Mouse (Mus musculus): ENCODE measurements around the gene Psmb1. TPM values are rescaled to one million over a fixed set of nuclear protein-coding genes. Genes with fewer than 3 reads are reported as not detected.

Gene Psmb1
- polyA plus RNA-seq, 1 experiment = 92.3 TPM

- no peak for DNase-seq
- WGBS = 78% methylated on average over 3 of the region's 3 CpGs
- H3K4me3 ChIP-seq (replicated peaks; ENCODE audit: extremely low read depth, low read depth, low read length) = no peak overlapping the region
- TF ChIP-seq CTCF (IDR thresholded peaks at IDR 0.05; ENCODE audit: insufficient read depth, low read length) (no peak), POLR2A (IDR thresholded peaks at IDR 0.05; ENCODE audit: borderline replicate concordance, extremely low read depth, low read depth, low read length) (no peak)
- H3K4me1 ChIP-seq (ENCODE audit: control insufficient read depth, insufficient read depth, low read length) = no peaks in the 10 kb centered on the region
These were observed 54.1 kb downstream of the Psmb1 start for GRCm38 (mm10) chr17:15445421-15445820.

- no peak for TF ChIP-seq POLR2A (IDR thresholded peaks at IDR 0.05; ENCODE audit: borderline replicate concordance, extremely low read depth, low read depth, low read length)
- TF ChIP-seq CTCF (IDR thresholded peaks at IDR 0.05; ENCODE audit: insufficient read depth, low read length) = no peak
- DNase-seq = no peak
- Histone ChIP-seq H3K4me3 (replicated peaks; ENCODE audit: extremely low read depth, low read depth, low read length) (no peak overlapping the region), H3K4me1 (ENCODE audit: control insufficient read depth, insufficient read depth, low read length) (no peaks in the 10 kb centered on the region)
- 30% methylated on average over 11 of the region's 11 CpGs for WGBS
These were observed 59.0 kb downstream of the Psmb1 start for GRCm38 (mm10) chr17:15440463-15441121.

GRCm38 (mm10) chr17:15440067-15440462 is 59.5 kb downstream of the Psmb1 start:
- Histone ChIP-seq H3K4me3 (replicated peaks; ENCODE audit: extremely low read depth, low read depth, low read length) (no peak overlapping the region), H3K4me1 (ENCODE audit: control insufficient read depth, insufficient read depth, low read length) (no peaks in the 10 kb centered on the region)
- TF ChIP-seq CTCF (IDR thresholded peaks at IDR 0.05; ENCODE audit: insufficient read depth, low read length) (no peak), POLR2A (IDR thresholded peaks at IDR 0.05; ENCODE audit: borderline replicate concordance, extremely low read depth, low read depth, low read length) (no peak)
- WGBS = 49% methylated on average over 8 of the region's 8 CpGs
- DNase-seq = no peak

GRCm38 (mm10) chr17:15434748-15435147 is 64.8 kb downstream of the Psmb1 start:
- DNase-seq = no peak
- TF ChIP-seq CTCF (IDR thresholded peaks at IDR 0.05; ENCODE audit: insufficient read depth, low read length) (no peak), POLR2A (IDR thresholded peaks at IDR 0.05; ENCODE audit: borderline replicate concordance, extremely low read depth, low read depth, low read length) (no peak)
- Histone ChIP-seq H3K4me3 (replicated peaks; ENCODE audit: extremely low read depth, low read depth, low read length) (no peak overlapping the region), H3K4me1 (ENCODE audit: control insufficient read depth, insufficient read depth, low read length) (no peaks in the 10 kb centered on the region)
- WGBS = 64% methylated on average over 3 of the region's 3 CpGs

- Histone ChIP-seq H3K4me3 (replicated peaks; ENCODE audit: extremely low read depth, low read depth, low read length) (no peak overlapping the region), H3K4me1 (ENCODE audit: control insufficient read depth, insufficient read depth, low read length) (no peaks in the 10 kb centered on the region)
- TF ChIP-seq CTCF (IDR thresholded peaks at IDR 0.05; ENCODE audit: insufficient read depth, low read length) (no peak), POLR2A (IDR thresholded peaks at IDR 0.05; ENCODE audit: borderline replicate concordance, extremely low read depth, low read depth, low read length) (no peak)
- 90% methylated on average over 3 of the region's 3 CpGs for WGBS
- no peak for DNase-seq
These were observed 67.5 kb downstream of the Psmb1 start for GRCm38 (mm10) chr17:15432036-15432435.

GRCm38 (mm10) chr17:15431551-15431950 is 68.0 kb downstream of the Psmb1 start:
- no peak for DNase-seq
- H3K4me3 ChIP-seq (replicated peaks; ENCODE audit: extremely low read depth, low read depth, low read length) = no peak overlapping the region
- no peaks in the 10 kb centered on the region for H3K4me1 ChIP-seq (ENCODE audit: control insufficient read depth, insufficient read depth, low read length)
- TF ChIP-seq POLR2A (IDR thresholded peaks at IDR 0.05; ENCODE audit: borderline replicate concordance, extremely low read depth, low read depth, low read length) (no peak), CTCF (IDR thresholded peaks at IDR 0.05; ENCODE audit: insufficient read depth, low read length) (no peak)
- 94% methylated on average over 4 of the region's 4 CpGs for WGBS

- no peak overlapping the region for H3K4me3 ChIP-seq (replicated peaks; ENCODE audit: extremely low read depth, low read depth, low read length)
- TF ChIP-seq CTCF (IDR thresholded peaks at IDR 0.05; ENCODE audit: insufficient read depth, low read length) = no peak
- TF ChIP-seq POLR2A (IDR thresholded peaks at IDR 0.05; ENCODE audit: borderline replicate concordance, extremely low read depth, low read depth, low read length) = no peak
- 51% methylated on average over 5 of the region's 5 CpGs for WGBS
- H3K4me1 ChIP-seq (ENCODE audit: control insufficient read depth, insufficient read depth, low read length) = no peaks in the 10 kb centered on the region
- no peak for DNase-seq
These were observed 68.5 kb downstream of the Psmb1 start for GRCm38 (mm10) chr17:15431021-15431514.

GRCm38 (mm10) chr17:15429937-15430336 is 69.6 kb downstream of the Psmb1 start:
- Histone ChIP-seq H3K4me1 (ENCODE audit: control insufficient read depth, insufficient read depth, low read length) (no peaks in the 10 kb centered on the region), H3K4me3 (replicated peaks; ENCODE audit: extremely low read depth, low read depth, low read length) (no peak overlapping the region)
- WGBS = 44% methylated on average over 1 of the region's 1 CpGs
- TF ChIP-seq POLR2A (IDR thresholded peaks at IDR 0.05; ENCODE audit: borderline replicate concordance, extremely low read depth, low read depth, low read length) = no peak
- no peak for TF ChIP-seq CTCF (IDR thresholded peaks at IDR 0.05; ENCODE audit: insufficient read depth, low read length)
- DNase-seq = no peak

- Histone ChIP-seq H3K4me1 (ENCODE audit: control insufficient read depth, insufficient read depth, low read length) (no peaks in the 10 kb centered on the region), H3K4me3 (replicated peaks; ENCODE audit: extremely low read depth, low read depth, low read length) (no peak overlapping the region)
- 80% methylated on average over 6 of the region's 6 CpGs for WGBS
- TF ChIP-seq POLR2A (IDR thresholded peaks at IDR 0.05; ENCODE audit: borderline replicate concordance, extremely low read depth, low read depth, low read length) = no peak
- no peak for TF ChIP-seq CTCF (IDR thresholded peaks at IDR 0.05; ENCODE audit: insufficient read depth, low read length)
- no peak for DNase-seq
These were observed 70.1 kb downstream of the Psmb1 start for GRCm38 (mm10) chr17:15429451-15429850.

GRCm38 (mm10) chr17:15425931-15426330 is 73.6 kb downstream of the Psmb1 start:
- H3K4me1 ChIP-seq (ENCODE audit: control insufficient read depth, insufficient read depth, low read length) = no peaks in the 10 kb centered on the region
- TF ChIP-seq CTCF (IDR thresholded peaks at IDR 0.05; ENCODE audit: insufficient read depth, low read length) = no peak
- TF ChIP-seq POLR2A (IDR thresholded peaks at IDR 0.05; ENCODE audit: borderline replicate concordance, extremely low read depth, low read depth, low read length) = no peak
- WGBS = 88% methylated on average over 3 of the region's 3 CpGs
- H3K4me3 ChIP-seq (replicated peaks; ENCODE audit: extremely low read depth, low read depth, low read length) = no peak overlapping the region
- DNase-seq = no peak

Other genes with a start within 250 kb of the Psmb1 start
- gene Dll1, start 122.9 kb downstream of the Psmb1 start, polyA plus RNA-seq (2012; rRNA removed) = 22.7 and 51.1 TPM in 2 replicates
- gene Fam120b, start 103.5 kb downstream of the Psmb1 start, polyA plus RNA-seq (2012; rRNA removed) = 9.9 and 11.5 TPM in 2 replicates
- gene Tbp, start 137 bp upstream of the Psmb1 start, polyA plus RNA-seq (2012; rRNA removed) = 35.1 and 36.1 TPM in 2 replicates
- 17.1 and 22.3 TPM in 2 replicates for gene Pdcd2, start 27.6 kb upstream of the Psmb1 start, polyA plus RNA-seq (2012; rRNA removed)
- gene Prdm9, start 64.6 kb upstream of the Psmb1 start, polyA plus RNA-seq (2012; rRNA removed) = 0.86 and 1.0 TPM in 2 replicates
- 7.9 and 8.2 TPM in 2 replicates for gene Chd1, start 205.2 kb upstream of the Psmb1 start, polyA plus RNA-seq (2012; rRNA removed)

Measured in lung, adult 2 months (tissue).